Mouse (Mus musculus) bone marrow, adult 2 months (tissue): ENCODE results near the gene Fscn1.

Source experiments
- CTCF ChIP-seq: fragments of 200-500 bp; IDR thresholded peaks from 2 replicates; pipeline ENCODE4 v1.5.1; 2011; ENCODE audit warnings: low read length, control low read depth; ENCODE audit not compliant: control insufficient read depth, insufficient read depth
- POLR2A ChIP-seq: fragments of 200-500 bp; IDR thresholded peaks from 2 replicates; pipeline ENCODE4 v1.6.1; 2011; ENCODE audit warnings: low read depth, mild to moderate bottlenecking, control low read depth, low read length, borderline replicate concordance; ENCODE audit not compliant: control insufficient read depth

DNA sequence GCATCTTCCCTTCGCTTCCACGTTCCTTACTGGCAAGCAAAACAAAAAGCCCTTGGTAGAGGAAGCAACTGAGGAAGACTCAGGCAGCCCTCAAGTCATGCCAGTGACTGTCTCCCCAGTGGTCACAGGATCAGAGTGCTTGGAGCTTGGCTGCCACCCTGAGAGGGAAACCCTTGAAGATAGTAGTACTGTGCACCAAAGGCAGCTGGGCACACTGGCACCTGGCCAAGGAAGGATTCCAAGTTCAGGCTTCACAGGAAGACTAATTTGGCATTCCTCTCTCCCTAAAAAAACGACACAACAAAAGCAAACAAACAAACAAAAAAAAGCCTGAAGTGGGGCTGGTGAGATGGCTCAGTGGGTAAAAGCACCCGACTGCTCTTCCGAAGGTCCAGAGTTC, 28.4 kb downstream of the Fscn1 start:
- no peak for TF ChIP-seq POLR2A
- no peak for TF ChIP-seq CTCF
